Mouse (Mus musculus) thymus, postnatal 14 days (tissue): Measurements from ENCODE around the gene Olfr666.
"Not testable (repeated sequence)": the region's sequence is repeated elsewhere in the genome, so short reads cannot be mapped to it uniquely, and the experiment has no call there.

ENCODE experiments used
- DNase-seq: peaks from one replicate; pipeline ENCODE4 v3.0.0; 2021

The Olfr666 gene

GRCm38 (mm10) chr7:104895852-104896251, at the start of gene Olfr666:
TSS of gene Olfr666 (minus strand) at chr7:104895952.
- DNase-seq, result no peak

GRCm38 (mm10) chr7:104933940-104934339, 38.2 kb upstream of the Olfr666 start, which contains the start of gene Olfr669:
TSS of gene Olfr669 (plus strand) at chr7:104934240.
- DNase-seq, result no peak

GRCm38 (mm10) chr7:104927957-104928356, 32.2 kb upstream of the Olfr666 start, which contains the start of gene Olfr668:
TSS of gene Olfr668 (minus strand) at chr7:104928057.
- DNase-seq, result no peak

- DNase-seq, result no peak
These were observed 25.6 kb upstream of the Olfr666 start, which contains the start of gene Olfr667 for GRCm38 (mm10) chr7:104921382-104921781. TSS of gene Olfr667 (minus strand) at chr7:104921482.

GRCm38 (mm10) chr7:104877731-104878130, 18.0 kb downstream of the Olfr666 start, which contains the start of gene Olfr665:
TSS of gene Olfr665 (plus strand) at chr7:104878031.
- no peak for DNase-seq

- DNase-seq, result no peak
These were observed 34.4 kb downstream of the Olfr666 start for GRCm38 (mm10) chr7:104861381-104861780.

GRCm38 (mm10) chr7:104857683-104858082, 38.1 kb downstream of the Olfr666 start:
- no peak for DNase-seq

GRCm38 (mm10) chr7:104856709-104857108, 39.0 kb downstream of the Olfr666 start, which contains the start of gene Usp17la:
TSS of gene Usp17la (plus strand) at chr7:104857009.
- not testable (repeated sequence) for DNase-seq

GRCm38 (mm10) chr7:104855248-104855750, 40.5 kb downstream of the Olfr666 start:
- no peak for DNase-seq

GRCm38 (mm10) chr7:104851546-104851945, 44.2 kb downstream of the Olfr666 start:
- DNase-seq, result not testable (repeated sequence)

- no peak for DNase-seq
These were observed 51.9 kb downstream of the Olfr666 start for GRCm38 (mm10) chr7:104843731-104844287.

GRCm38 (mm10) chr7:104842503-104842902, 53.2 kb downstream of the Olfr666 start, which contains the start of gene Usp17lb:
TSS of gene Usp17lb (minus strand) at chr7:104842603.
- DNase-seq, result no peak
